Mouse (Mus musculus) R1 (cell line): ENCODE measurements at regions not wholly inside any gene's neighbourhood (a gene's known extent, or its start where the extent isn't known, plus 50 kb on each side); places are given as distances from the start of the nearest gene placed in this dataset.

ENCODE experiments used
- DNase-seq: peaks from one replicate; pipeline ENCODE4 v3.0.0-alpha.2; 2018; ENCODE audit warnings: low read depth, low spot score

GRCm38 (mm10) chr9:113421645-113422044 is 286.4 kb downstream of the Pdcd6ip start:
- peak; percentile 78 for DNase-seq

- no peak for DNase-seq
Measured at GRCm38 (mm10) chr9:113421121-113421520, 286.9 kb downstream of the Pdcd6ip start.

GRCm38 (mm10) chr9:113419801-113420200 is 288.3 kb downstream of the Pdcd6ip start:
- peak; percentile 80 for DNase-seq

- no peak for DNase-seq
Measured at GRCm38 (mm10) chr9:113417106-113417505, 291.0 kb downstream of the Pdcd6ip start.

- peak; percentile 39 for DNase-seq
Measured at GRCm38 (mm10) chr9:113415511-113415931, 292.5 kb downstream of the Pdcd6ip start.

DNA sequence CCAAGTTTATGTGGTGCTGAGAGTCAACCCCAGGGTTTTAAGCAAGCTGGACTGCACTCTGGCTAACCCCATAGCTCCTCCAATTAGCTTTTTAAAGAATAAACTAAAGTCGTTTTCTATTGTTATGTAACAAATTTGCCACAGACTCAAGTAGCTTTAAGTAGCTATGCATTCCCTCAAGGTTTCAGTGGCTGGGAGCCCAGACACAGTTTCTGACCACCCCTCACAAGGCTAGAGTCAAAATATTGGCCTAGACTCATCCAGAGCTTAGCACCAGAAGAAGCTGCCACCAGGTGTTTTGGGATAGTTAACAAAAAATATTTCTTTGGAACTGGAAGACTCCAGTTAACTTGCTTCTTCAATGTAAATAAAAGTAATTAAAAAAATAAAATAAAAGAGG is 293.4 kb downstream of the Pdcd6ip start:
- DNase-seq: no peak

DNA sequence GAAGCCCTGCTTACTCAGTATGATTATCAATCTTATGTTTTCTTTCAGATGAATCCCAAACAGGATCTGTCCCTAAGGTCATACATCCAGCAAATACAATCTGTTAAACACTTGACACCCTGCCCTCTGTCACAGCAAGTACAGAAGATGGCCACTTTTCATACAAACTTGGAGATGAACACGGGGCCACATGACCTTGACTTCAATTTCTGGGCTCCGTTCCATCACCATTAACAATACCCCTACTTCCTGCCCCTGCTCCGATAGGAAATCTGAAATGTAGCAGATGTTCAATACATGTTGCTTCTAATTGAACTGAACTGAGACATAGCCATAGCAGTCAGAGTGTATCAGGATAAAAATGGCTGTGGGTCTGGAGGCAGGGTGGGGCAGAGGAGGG is 294.2 kb downstream of the Pdcd6ip start:
- DNase-seq: no peak

DNA sequence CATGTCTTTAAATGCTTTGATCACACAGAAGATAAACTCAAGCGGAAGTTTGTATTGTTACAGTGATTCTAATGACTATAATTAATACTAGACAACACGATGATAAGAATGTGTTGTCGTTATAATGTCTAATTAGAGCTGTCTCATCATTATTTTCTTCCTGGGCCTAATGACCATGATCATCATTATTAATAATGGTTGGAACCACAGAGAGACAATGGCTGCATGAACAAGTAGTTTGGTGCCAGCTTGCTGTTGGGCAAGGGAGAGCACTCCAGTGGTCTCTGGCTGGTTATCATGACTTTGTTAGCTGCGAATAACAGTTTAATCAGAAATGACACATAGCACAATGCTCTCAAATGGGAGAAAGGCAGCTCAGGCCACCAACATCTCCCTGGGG is 296.4 kb downstream of the Pdcd6ip start:
- no peak for DNase-seq

DNA sequence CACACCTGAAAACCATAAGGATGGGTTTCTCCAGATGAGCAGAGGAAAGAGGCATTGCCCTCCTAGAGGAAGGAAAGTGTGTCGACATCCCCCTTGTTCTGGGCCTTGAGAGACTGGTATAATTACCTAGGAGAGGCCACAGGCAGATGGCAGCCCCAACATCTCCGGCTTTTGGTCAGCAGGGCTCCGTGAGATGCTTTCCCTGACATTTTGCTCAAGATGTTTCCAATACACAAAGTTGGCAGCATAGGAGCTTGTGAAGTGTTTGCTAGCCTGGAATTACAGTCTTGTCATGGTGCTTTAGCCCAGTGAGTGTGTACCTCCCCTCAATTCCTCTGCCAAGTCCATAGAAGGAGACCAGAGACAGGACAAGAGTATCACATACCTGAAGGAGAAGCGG is 299.5 kb downstream of the Pdcd6ip start:
- no peak for DNase-seq

DNA sequence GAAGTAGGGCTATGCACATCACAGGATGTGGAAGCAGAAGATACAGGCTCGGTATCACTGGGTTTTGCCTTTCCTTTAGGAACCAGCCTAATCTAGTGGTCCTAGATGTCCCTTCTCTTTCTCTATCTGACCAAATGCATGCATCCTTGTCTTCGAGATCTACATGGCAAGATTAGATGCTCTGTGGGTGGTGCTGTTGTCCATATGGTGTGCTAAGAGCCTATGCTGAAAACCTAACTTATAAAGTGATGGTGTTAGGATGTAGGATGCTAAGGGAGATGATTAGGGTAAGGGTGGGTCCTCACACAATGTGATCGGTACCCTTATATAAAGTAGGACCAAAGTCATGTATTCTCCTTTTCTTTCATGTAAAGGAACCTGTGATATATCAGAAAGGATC is 313.7 kb downstream of the Pdcd6ip start:
- DNase-seq: no peak

DNA sequence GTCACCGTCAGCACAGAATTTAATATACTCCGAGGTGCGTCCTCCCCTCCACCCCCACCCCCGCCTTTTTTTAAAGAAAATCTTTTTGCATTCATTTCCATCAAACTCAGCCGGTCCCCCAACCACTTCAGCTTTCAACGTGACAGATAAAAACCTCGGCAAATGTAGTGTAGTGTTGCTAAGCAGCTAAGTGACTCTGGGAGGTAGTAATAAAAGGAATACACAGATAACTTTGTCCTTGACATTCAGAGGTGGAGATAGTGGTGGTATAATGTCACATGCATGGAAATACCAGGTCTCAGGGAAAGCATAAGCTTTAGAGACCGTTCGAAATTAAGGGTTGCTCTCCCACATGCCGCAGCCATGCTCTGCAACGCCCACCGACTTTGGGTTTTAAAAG is 320.7 kb downstream of the Pdcd6ip start:
- no peak for DNase-seq

DNA sequence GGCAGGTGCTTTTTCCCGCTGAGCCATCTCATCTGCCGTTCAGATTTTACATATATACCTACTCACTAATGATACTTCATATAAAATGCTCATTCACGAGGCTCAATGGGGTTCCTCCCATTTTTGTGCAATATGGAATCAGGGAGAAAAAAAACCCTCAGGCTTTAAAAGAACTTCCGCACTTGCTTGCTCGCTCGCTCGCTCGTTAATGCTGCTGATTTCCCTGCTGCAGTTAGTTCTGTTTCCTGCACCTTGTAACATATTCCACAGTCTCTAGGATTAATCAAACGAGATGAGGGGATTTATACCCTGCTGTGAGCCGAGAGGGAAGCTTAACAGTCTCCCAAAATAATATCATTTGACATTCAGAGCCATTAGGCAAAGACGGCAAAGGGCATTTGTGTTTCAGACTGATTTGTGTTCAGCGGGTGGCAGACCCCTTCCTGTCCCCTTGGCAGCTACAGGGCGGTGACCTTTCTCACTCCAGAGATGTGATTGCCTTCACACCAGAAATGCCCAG is 326.4 kb downstream of the Pdcd6ip start:
- DNase-seq: no peak

- DNase-seq: no peak
Measured at GRCm38 (mm10) chr9:113380408-113381129, 327.5 kb downstream of the Pdcd6ip start.

DNA sequence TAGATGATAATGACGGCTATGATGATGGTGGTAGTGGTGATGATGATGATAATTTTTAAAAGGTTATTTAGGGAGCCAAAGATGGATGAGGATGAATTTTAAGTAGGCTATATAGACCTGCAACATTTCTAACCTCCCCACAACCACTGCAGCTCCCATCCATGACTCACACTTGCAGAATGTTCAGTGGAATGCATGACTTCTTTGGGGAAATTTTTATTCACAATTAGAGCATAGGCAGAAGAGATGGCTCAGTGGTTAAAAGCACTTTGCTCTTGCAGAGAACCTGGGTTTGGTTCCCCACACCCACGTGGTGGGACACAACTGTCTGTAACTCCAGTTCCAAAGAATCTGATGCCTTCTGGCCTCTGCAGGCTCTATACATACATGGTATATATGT is 329.5 kb downstream of the Pdcd6ip start:
- no peak for DNase-seq

DNA sequence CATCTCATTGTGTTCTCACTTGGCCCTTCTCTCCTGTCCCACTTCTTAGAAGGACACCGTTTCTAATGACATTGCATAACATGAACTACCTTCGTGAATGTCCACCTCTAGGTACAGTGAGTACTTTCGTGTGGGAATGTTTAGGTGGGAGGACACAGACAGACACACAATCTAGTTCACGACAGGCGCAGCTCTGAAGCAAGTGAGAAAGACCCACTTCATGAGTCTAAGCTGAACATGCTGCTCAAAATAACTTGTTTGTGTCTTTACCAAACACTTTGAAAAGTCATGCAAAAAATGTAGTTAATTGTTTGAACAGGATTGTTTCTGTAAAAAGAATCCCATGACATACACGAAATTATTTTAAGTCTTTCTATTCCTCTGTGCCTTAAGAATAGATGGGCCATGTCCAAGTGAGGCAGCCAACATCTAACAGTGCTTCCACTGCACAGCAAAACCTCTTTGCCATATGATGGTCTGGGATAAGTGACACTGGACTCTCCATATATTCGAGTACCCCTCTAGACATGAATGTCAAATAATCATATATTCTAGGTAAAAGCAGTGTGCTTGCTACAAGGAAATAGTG is 336.2 kb downstream of the Pdcd6ip start:
- no peak for DNase-seq

DNA sequence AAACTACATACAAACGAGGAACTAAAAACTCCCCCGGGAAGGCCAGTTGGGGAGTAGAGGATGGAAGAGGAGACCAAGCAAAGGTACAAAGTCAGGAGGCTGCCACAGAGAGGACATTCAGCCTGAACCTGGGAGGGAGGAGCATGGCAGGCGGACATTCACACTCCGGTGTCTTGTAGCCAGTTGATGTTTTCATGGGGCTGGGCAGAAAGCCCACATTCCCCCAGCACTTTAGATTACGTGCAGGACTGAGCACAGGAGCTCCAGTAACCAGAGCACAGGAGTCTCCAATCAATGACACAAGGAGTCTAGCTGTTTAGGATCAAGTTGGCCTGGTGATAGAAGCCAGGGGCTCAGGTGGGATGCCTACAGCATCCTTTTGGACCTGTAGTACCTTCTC is 360.1 kb downstream of the Pdcd6ip start:
- no peak for DNase-seq

GRCm38 (mm10) chr9:113346531-113346930 is 361.5 kb downstream of the Pdcd6ip start:
- no peak for DNase-seq

DNA sequence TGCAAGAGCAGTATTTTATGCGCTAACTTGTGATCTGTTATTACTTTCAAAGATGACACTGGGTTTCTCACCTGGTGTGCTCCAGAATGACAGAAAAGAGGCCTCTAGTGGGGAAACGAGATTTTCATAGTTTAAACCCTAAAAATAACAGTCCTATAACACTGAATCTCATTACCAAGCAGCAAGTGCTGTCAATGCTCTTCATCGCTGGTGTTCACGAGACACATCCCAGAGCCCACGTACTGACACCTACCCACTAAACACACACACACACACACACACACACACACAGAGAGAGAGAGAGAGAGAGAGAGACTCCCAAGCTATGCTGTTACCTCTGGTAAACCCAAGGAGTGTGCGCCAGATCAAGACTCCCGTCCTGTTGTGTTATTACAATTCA is 365.9 kb downstream of the Pdcd6ip start:
- no peak for DNase-seq

- no peak for DNase-seq
Measured at GRCm38 (mm10) chr9:113340838-113341237, 367.2 kb downstream of the Pdcd6ip start.

DNA sequence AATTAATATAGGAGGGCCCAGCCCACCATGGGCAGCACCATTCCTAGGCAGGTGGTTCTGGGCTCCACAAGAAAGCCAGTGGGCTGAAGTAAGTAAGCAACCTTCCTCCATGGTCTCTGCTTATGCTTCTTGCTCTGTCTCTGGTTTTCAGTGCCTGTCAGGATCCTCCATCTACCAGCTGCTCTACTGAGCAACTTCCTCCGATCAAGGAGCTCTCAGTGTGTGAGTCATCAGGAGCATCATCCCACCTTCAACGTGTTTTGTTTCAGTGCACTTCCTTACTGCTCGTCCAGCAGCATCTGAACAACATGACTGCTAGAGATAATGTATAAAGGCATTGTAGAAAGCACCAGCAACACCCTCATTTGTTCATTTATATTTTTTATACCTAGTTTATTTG is 368.0 kb downstream of the Pdcd6ip start:
- DNase-seq: no peak

GRCm38 (mm10) chr9:113324489-113324888 is 383.6 kb downstream of the Pdcd6ip start:
- peak; percentile 96 for DNase-seq

- no peak for DNase-seq
Measured at GRCm38 (mm10) chr9:113309707-113310574, 398.1 kb downstream of the Pdcd6ip start.
